Mouse (Mus musculus): Measurements from ENCODE around the gene Gar1. TPM values are rescaled to one million over a fixed set of nuclear protein-coding genes. Genes with fewer than 3 reads are reported as not detected.

The Gar1 gene
- polyA plus RNA-seq, 1 experiment, result 15.3 TPM

Other genes starting within 250 kb of the Gar1 start
- 0.83 and 1.4 TPM in 2 replicates for gene Egf, start 76.1 kb downstream of the Gar1 start, polyA plus RNA-seq (2012; ENCODE audit: insufficient read depth, insufficient read length, missing spikeins)
- not detected in 2 replicates for gene Lrit3, start 27.4 kb downstream of the Gar1 start, polyA plus RNA-seq (2012; ENCODE audit: insufficient read depth, insufficient read length, missing spikeins)
- not detected in 2 replicates for gene Rrh, start 8.8 kb downstream of the Gar1 start, polyA plus RNA-seq (2012; ENCODE audit: insufficient read depth, insufficient read length, missing spikeins)
- not detected in 2 replicates for gene Cfi, start 4.5 kb upstream of the Gar1 start, polyA plus RNA-seq (2012; ENCODE audit: insufficient read depth, insufficient read length, missing spikeins)
- gene Pla2g12a, start 47.2 kb upstream of the Gar1 start, polyA plus RNA-seq (2012; ENCODE audit: insufficient read depth, insufficient read length, missing spikeins), result 62.0 and 68.4 TPM in 2 replicates
- gene Casp6, start 70.0 kb upstream of the Gar1 start, polyA plus RNA-seq (2012; ENCODE audit: insufficient read depth, insufficient read length, missing spikeins), result 16.9 and 21.3 TPM in 2 replicates
- gene Mcub, start 138.8 kb upstream of the Gar1 start, polyA plus RNA-seq (2012; ENCODE audit: insufficient read depth, insufficient read length, missing spikeins), result 1.1 and 3.3 TPM in 2 replicates
- 19.7 and 23.6 TPM in 2 replicates for gene Sec24b, start 230.2 kb upstream of the Gar1 start, polyA plus RNA-seq (2012; ENCODE audit: insufficient read depth, insufficient read length, missing spikeins)